Mouse (Mus musculus) MN1 (cell line): ENCODE data around the gene Hist1h2ae.
"Not testable (repeated sequence)": the region's sequence is repeated elsewhere in the genome, so short reads cannot be mapped to it uniquely, and the experiment has no call there.

Experiments
- DNase-seq: peaks from one replicate; pipeline ENCODE4 v3.0.0-alpha.2; 2016; ENCODE audit warnings: low spot score

Gene Hist1h2ae

DNA sequence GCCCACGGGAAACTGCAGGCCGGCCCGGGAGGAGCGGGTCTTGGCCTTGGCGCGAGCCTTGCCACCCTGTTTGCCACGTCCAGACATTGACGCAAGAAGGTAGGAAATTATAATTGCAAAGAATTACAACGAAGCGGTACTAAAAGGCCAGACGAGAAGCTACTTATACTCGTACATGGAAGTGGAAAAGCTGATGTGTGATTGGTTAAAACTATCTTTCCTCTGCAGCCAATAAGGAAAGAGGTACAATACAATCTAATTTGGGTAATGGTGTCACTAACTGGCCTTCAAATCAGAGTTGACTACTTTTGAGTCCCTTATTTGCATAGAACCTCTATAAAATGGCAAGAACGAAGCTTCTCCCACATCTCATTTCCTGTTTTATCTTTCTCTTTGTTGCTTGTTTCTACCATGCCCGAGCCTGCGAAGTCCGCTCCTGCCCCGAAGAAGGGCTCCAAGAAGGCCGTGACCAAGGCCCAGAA is at the start of gene Hist1h2ae, which contains the start of gene Hist1h2bg:
Gene Hist1h2ae (minus strand): TSS at position 199 of the 482 bp plus-strand sequence.
Gene Hist1h2bg (plus strand): TSS at position 375 of the 482 bp plus-strand sequence.
- peak; percentile 94 for DNase-seq

DNA sequence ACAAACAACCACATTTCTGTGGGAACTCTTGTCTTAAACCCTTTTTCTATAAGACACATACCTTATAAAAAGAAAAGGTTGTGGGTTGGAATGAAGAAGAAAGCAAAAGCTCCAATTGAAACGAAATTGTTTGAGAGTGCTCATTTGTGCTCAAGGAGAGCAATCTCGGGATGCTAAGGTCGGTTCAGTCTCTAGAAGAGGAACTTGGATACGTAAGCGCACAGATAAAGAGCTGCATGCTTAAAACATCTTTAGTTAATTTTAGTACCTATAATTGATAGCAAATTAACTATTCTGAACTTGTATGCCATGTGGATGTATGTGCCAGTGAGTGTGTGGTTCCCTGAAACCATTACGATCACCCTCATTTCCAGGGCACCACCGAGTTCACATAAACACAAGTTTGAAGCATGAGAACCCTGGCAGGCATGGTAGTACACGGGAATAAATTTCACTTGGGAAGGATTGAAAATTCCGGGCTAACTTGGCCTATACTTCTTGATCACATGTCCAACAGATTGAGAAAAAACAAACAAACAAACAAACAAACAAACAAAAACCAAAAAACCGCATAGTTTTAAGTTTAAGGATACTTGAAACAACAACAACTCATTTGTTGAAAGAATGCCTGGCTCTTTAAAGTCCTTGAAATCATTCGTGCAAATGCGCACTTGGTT is 49.2 kb upstream of the Hist1h2ae start:
- no peak for DNase-seq

DNA sequence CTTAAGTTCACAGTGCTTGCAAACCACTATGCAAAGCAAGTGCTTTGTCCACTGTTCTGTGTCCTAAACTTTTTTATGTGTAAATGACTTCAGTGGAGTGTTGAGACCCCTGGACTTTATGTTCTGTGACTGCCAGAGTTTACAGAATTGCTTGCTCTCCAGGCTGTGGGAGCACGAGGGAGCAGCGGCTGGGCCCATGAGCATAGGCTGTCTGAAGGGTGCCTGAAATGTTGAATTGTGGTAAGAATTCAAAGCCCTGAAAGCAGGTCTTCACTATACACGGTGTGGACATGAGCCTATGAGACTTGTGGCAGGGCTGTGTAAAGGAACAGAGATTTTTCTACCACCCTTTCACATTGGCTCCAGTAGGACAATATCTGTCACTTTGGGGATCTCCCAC is 40.6 kb upstream of the Hist1h2ae start:
- no peak for DNase-seq

DNA sequence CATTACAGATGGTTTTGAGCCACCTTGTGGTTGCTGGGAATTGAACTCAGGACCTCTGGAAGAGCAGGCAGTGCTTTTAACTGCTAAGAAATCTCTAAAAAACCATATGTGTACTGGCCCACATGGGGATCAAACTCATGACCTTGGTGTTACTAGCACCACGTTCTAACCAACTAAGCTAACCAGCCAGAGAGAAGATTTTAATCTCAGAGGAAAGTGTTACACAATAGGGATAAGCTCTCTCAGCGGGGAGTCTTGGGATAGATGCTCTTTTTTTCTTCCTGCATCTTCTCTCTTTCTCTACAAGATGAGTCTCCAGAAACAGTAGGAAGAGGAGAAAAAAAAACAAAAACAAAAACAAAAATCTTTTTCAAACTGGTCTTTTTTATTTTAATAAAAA is 39.4 kb upstream of the Hist1h2ae start:
- DNase-seq = peak; percentile 12

DNA sequence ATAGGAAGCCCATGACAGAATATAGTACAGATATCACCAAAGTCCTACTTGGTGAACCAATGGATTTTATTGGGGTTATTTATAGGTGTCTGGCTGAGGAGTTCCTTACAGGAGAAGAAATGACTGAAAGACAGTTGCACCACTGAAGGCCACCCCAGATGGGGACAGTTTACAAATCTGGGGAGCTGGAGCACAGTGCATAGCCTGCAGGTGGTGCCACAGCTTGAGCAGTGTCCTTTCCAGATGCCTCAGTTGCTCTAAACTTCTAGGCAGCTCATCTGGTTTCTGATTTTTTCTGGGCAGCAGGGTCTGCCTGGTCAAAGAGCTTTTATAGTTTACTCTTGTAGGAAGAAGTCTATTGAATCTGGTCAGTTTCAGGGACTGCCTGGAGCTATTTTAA is 38.8 kb upstream of the Hist1h2ae start:
- DNase-seq = no peak

DNA sequence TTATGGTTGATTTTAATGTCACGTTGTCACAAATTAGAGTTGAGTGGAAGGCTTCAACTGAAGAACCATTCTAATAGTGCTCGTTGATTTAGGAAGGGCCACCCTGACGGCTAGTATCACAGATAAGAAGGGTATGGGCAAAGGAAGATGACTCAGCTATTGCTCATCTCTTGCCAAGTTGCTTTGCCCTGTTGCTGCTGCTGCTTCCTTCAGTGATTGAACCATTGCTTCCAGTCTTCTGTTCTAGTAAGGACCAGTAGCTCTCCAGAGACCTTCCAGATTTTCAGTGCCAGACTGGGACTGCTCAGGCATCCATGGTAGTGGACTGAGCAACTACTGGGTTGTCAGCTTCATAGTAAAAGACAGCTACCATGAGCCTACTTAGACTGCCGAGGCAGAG is 38.2 kb upstream of the Hist1h2ae start:
- DNase-seq = peak; percentile 36

DNA sequence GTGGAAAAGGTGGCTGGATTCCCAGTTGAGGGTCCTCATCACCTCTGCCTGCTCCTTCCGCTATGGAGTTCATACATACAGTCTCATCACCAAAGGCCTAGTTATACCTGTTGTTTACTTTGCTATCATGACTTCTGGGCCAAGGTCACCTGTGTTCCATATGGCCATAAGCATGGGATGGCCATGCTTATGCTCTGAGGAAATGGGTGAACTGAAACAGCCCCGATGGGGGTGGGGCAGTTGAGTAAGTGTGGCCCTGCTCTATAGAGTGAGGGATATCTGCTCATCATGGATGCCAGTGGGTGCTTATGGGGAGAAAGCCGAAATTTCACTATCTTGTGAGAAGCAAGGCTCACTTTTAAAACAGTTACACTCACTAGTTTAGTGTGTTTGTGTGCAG is 34.0 kb upstream of the Hist1h2ae start:
- DNase-seq = no peak

DNA sequence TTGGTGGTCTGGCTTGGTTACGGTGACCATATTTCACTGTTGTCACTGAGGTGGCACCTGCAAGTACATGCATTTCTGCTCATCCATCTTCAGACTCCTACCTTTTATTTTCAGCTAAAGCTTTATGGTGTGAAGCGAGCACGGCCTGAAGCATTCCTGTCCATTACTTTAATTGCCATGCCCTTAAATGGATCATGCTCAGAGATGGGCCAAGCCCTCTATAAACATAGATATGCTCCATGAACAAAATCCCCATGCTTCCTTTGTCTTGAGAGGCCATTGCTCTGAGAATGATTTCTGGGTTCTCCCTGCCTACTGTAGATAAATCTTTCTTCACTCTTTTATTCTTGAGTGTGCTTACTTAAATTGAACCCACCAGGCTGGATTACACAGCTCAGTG is 33.4 kb upstream of the Hist1h2ae start:
- DNase-seq = no peak

DNA sequence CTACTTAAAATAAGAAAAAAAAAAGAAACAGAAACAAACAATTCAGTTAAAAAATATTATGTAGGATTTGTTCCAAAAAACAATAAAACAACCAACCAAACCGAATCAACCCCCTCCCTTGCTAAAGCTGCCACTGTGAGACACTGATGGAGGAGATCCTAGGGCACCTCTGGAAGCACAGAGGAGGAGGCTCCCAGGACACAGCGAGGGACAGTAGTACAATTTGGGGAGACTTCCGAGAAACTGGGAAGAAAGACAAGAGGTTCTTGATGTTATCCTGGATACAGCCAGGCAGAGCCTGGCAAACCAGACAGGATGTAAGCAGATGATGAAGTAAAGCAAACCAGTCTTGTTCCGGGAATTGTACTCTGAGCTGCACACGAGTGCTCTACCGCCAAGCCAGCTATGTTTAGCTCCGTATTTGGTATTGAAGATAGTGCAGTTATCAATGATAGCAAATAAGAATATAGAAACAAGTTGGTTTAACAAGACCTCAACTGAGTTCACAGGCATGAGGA is 32.2 kb upstream of the Hist1h2ae start:
- DNase-seq = no peak

DNA sequence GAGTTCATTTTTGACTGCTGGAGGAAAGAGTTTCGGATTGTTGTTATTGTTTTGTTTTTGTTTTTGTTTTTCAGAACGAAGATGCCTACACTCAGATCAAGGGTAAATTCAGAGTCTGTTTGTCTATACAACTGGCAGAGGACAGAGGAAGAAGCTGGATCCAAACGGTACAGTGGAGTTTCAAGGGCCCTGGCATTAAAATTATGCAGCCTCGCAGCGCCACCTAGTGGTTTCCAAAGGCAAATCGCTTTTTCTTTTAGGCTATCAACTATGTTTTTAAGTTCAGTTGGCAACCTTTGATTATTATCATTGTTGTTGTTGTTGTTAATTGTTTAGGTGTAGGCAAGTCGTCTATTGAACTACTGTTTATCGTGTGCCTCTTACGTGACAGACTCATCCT is 26.9 kb upstream of the Hist1h2ae start:
- peak; percentile 77 for DNase-seq

DNA sequence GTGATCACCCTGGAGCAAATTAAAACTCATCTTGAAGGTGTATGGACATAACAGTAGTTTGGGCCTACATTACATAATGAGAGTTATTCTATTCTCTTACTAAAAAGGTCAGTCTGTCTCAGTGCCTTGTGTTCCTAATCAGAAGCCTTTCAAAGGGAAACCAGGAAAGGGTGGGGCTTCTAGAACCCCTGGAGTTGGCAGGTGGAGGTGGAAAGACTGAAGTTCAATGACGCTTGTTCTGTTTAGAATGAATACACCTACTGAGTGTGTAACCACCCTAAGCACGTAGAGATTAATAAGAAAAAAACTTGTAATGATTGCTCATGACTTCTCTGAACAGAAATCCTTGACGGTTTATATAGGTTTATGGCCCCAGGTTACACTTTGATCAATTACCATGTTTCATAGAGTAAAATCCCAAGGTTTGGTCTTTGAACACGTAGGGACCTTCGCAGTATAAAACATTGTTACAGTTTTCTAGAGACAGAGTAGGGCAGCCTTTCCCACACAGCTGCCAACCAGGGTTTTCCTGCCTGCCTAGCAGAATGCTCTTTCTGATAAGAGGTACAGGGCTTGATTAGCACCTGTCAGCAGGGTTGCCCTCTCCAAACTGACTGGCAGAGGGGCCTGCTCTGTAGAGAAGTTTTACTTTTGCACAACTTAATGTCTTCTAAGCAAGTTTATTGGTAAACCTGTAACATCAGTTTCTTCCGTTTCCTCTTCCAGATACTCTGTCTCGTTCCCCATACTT is 24.8 kb upstream of the Hist1h2ae start:
- no peak for DNase-seq

DNA sequence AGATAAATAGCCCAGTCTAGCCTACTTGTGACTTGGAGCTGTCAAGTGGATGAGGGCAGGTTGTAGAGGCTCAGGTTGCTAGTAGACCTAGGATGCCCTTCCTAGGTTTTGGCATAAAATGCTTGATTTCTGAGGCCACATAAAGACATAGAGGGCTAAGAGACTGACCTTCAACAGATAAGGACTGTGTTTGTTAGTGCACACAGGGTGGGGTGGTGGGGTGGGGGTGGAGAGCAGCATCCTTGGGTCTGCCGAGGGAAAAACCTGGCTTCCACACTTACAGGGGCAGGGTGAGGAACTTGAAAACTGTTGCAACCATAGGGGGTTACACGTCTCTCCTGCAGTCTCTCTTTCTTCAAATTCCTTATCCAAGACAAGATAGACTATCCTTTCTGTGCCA is 24.2 kb upstream of the Hist1h2ae start:
- DNase-seq = no peak

DNA sequence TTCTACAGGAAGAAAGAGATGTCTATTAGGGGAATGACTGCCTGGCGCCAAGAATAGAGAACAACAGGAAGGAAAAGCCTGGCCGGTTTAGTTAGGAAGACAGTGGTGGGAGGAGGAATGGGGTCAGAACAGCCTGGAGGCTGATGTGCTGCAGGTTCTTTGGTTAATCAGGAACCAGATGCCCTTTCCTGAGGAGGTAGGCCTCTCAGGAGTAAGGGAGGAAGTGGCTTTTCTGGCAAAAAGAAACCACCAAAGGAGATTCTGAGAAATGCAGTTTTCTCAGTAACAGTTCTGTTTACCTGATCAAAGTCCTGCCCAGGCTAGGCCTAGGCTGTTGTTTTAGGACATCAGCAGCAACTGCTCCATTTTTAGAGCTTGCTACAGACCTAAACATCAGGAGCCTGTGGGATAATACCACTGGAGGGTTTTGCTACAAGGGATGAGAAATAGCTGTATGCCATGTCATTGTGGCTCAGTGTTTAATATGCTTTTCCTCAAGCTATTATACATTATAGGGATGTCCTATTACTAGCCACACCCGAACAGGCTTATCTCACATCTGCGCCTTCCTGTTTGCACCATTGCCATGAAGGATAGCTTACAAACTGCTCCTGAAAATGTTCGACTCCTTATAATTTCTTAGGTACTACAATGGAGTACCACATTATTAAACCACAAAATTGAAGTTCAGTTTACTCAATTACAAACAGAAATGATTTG is 22.2 kb upstream of the Hist1h2ae start:
- no peak for DNase-seq

DNA sequence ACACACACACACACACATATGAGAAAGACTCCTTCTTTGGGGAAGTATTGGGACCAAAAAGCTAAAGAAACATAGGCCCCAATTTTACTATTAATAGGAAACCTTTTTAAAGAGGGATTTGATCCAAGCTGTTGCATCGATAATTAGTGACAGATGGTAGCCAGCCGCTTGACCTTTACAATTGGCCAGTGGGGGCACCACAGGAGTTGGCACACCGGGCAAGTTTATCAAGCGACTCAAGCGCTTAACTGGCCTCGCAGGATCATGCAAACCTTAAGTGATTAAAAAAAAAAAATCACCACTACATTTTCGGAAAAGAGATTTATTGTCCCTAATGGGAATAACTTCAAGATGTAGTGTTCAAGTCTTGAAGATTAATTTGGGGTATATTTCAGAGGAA is 21.6 kb upstream of the Hist1h2ae start:
- DNase-seq = no peak

DNA sequence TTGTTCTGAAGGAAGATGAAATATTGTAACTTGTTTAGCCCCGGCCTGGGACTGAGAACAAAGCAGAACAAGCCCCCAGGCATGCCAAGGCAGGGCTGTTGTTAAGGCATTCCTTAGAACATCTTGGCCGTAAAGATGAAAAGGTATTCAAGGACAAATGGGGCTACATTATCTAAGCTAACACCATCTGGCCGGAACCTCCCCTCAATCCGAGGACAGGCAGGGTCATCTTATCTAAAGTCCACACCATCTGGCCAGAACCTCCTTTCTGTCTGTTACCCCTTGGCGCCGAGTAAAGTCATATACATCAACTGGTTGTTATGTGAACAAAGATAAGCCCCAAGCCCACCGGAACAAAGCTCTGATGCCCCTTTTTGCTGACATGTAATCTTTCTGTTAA is 20.9 kb upstream of the Hist1h2ae start:
- not testable (repeated sequence) for DNase-seq

DNA sequence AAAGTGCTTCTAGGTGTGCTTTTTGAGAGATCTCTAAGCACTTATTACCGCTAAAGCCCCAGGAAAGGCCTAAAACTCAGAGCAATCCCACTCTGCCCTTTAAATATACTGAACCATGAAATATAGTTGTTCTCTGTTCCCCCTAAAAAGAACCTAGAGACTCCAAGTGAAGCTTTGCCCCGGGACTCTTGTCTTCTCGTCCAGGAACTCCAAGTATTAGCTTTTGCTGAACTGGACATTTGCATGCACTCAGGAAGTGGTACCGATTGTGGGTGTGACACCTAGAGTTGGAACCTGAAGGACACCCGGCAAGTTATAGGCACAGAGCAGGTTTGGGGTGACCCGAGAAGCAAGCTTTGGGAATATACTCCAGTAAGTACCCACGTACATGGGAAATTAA is 20.2 kb upstream of the Hist1h2ae start:
- DNase-seq = no peak

DNA sequence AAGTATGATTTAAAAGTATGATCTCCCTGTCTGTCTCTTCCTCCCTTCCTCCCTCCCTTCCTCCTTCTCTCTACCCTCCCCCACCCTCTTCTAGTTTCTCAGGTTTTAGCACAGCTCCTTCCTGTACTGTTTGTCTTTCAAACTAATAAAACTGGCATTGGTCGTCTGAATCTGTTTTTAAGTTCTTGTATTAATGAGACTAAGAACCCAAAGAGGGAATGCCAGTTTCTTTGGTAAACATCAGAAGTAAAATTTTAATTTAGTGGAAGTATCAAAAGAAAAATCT is 15.9 kb upstream of the Hist1h2ae start:
- no peak for DNase-seq

DNA sequence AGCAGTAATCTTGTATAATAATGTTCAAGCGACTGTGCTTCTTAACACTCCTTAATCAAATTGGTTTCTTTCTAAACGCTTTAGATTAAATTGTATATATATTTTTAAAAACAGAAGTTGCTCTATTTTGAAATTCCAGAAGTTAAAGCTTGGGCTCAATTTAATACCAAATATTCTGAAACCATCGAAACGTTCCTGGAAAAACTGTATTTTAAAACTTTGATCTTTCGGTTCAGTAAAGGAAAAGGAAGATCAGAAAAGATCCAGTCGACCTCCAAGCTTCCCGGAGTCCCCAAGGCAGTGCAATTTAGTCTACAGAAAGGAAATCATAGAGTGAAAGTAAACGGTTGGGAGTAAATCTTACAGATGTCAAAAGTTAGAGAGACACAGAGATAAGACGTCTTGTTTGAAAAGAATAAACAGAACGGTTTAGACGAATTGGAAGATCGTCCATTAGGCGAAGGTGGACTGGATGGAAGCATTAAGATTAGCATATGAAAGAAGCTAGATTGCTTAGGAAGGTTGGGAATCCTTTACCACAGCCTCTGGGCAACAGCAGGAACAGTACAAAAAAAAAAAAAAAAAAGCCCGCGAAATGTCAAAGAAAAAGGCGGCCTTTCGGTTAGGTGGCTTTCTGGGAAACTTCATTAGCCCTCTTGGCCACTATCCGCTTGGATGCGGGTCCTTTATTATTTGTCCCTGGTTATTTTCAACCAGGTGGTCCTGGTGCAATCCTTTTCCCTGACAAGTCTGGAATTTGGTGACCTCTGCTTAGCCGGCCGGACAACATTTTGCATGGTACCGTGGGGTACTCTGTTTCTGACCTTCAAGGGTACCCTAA is 15.3 kb upstream of the Hist1h2ae start:
- DNase-seq = peak; percentile 45

DNA sequence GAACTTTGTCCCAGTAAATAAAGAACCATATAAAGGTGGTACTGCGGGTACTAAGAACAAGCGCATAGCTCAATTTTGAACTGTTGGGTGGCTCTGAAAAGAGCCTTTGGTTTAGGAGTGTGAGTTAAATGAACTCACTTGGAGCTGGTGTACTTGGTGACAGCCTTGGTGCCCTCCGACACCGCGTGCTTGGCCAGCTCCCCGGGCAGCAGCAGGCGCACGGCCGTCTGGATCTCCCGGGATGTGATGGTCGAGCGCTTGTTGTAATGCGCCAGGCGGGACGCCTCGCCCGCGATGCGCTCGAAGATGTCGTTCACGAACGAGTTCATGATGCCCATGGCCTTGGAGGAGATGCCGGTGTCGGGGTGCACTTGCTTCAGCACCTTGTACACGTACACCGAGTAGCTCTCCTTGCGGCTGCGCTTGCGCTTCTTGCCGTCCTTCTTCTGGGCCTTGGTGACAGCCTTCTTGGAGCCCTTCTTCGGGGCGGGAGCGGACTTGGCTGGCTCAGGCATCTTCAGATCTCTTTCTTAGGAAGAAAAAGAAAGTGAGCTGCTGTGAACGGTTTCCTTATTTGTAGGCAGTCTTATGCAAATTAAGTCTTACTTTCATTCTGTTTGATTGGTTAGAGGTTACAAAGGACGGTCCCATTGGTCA is 14.6 kb upstream of the Hist1h2ae start:
- peak; percentile 92 for DNase-seq

DNA sequence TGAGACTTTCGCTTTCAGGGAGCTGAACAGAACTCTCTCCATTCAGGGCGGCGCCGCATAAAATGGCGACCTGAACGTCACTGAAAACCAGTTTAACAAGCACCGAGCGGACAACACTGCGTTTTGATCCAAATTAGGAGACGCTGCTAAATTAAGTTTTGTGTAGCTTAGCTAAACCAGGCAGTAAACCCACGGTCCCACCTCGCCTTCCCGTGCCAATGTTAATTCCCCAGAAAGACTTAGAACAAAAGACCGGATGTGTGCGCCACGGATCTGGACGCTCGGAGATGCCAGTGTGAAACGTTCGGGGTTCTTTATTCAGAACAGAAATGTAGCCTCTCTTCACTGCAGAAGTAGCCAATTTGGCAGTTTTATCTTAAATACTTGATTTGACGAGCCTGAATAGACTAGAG is 14.0 kb upstream of the Hist1h2ae start:
- DNase-seq = peak; percentile 75

DNA sequence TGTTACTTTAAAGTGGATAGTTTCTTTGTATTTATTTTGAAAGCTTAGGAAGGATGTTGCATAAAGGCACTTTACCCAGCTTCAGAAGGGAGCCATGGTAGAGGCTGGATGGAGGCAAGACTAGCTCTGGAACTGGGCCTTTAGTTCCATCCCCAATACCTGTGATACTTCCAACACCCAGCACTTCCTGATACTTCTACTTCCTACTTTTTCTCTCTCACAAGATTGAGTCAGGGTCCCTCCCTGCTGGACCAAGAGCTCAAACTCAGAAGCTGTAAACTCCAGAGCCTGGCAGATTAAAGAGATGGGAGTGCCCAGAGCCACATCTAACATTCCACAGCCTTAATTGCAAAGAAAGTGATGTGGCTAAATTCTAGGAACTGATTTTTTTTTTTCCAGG is 13.3 kb upstream of the Hist1h2ae start:
- DNase-seq = peak; percentile 27
